Mouse (Mus musculus) spleen, adult 12 weeks (tissue): ENCODE measurements around the gene Slc25a39.
"Not testable (repeated sequence)": the region's sequence is repeated elsewhere in the genome, so short reads cannot be mapped to it uniquely, and the experiment has no call there.

Experiments used
- DNase-seq: peaks from one replicate; pipeline ENCODE4 v3.0.0; 2022; ENCODE audit warnings: low spot score

The Slc25a39 gene

DNA sequence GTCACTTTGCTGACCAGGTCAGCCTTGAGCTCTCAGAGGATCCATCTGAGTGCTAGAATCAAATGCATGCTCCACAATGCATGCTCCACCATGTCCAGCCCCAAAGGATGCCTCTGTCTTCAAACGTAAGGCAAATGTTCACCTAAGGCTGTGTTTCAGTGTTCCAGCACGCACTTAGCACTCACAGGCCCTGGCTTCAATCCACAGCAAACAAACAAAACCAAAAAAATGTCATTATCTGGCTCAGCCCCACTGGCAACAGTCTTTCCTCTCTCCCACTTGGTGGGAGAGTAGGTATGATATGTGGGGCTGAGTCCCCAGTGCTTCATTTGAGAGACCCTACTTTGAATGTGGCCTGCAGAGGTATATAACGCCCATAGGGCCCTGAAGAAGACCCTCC lies 3.3 kb upstream of the Slc25a39 start:
- DNase-seq: no peak

DNA sequence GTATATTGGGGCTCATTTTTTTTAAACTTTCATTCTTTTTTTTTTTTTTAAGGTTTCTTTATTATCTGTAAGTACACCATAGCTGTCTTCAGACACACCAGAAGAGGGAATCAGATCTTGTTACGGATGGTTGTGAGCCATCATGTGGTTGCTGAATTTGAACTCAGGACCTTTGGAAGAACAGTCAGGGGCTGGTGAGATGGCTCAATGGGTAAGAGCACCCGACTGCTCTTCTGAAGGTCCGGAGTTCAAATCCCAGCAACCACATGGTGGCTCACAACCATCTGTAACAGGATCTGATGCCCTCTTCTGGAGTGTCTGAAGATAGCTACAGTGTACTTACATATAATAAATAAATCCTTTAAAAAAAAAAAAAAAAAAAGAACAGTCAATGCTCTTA lies 2.6 kb upstream of the Slc25a39 start:
- not testable (repeated sequence) for DNase-seq

DNA sequence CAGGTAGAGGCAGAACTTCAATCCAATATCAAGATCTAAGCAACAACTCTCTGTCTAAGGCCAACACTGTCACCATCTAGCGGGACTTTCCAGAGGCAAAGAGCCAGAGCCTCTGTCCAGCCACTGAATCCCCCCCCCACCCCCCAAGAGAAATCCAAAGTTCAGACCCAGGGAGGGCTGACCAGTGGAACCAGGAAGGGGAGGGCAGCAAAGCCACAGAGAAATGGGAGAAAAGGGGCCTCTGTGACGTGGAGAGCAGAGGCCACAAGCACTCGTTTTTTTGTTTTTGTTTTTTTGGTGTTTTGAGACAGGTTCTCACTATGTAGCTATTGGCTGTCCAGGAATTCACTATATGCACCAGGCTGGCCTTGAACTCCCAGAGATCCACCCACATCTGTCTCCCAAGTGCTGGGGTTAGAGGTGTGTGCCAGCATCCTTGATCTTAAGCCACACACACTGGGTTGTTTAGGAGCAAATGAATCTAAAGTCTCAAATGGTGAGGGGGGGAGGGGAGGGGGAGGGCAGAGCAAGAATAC lies 2.1 kb upstream of the Slc25a39 start:
- no peak for DNase-seq

DNA sequence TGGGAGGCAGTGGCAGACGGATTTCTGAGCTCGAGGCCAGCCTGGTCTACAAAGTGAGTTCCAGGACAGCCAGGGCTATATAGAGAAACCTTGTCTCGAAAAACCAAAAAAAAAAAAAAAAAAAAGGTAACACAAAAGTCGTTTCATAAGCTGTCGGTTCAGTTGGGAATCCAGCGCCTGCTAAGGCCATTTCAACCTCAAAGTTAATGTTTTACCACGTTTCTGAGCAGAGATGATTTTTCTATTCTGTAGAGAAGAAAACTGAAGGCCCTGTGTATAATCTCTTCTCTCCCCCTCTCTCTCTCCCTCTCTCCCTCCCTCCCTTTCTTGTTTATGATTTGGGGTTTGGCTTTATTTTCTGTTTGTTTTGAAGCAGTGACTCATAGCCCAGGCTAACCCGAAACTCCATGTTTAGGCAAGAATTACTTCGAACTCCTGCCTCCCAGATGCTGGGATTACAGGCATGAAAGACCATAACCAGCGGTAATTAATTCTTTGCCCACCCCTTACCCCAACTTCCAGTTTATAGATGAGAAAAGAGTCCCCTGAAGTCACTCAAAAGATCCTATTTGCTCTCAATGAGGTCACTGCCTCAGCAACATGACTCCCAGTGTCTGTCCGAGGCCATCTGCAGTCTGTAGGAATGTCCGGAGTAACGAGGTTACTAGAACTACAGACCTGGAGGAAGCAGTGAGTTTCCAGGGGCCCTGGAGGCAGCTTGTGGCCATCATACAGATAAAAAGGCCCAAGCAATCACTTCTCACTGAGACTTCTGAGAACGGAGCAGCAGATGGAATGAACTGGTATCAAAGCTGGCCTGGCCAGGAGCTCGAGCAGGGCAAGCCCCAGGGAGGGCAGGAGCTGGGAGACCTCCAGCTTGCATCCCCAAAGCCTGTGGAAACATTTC lies 1.4 kb upstream of the Slc25a39 start:
- DNase-seq: no peak

DNA sequence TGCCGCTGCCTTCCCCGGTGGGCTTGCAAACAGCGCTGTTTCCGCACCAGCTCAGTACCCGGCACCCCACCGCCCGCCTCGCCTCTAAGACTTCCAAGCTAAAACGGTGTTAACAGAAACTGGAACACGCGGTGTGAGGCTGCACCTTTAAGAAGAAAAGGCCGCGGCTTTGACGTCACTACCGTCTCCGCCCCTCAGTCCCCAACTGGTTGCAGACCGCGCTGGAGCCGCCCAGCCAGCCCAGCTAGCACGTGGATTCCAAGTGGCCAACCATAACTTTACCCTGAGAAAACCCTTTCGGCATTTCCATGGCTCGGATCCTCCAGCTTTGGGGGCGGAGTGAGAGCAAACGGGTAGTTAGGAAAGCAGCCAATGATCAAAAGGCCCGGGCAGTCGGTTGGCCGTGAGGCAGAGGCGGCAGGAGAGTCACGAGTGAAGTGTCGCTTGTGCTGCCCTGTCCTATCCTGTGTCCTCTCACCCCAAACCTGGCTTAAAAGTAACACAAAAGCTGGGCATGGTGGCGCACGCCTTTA lies 664 bp upstream of the Slc25a39 start:
- DNase-seq: peak; percentile 94

DNA sequence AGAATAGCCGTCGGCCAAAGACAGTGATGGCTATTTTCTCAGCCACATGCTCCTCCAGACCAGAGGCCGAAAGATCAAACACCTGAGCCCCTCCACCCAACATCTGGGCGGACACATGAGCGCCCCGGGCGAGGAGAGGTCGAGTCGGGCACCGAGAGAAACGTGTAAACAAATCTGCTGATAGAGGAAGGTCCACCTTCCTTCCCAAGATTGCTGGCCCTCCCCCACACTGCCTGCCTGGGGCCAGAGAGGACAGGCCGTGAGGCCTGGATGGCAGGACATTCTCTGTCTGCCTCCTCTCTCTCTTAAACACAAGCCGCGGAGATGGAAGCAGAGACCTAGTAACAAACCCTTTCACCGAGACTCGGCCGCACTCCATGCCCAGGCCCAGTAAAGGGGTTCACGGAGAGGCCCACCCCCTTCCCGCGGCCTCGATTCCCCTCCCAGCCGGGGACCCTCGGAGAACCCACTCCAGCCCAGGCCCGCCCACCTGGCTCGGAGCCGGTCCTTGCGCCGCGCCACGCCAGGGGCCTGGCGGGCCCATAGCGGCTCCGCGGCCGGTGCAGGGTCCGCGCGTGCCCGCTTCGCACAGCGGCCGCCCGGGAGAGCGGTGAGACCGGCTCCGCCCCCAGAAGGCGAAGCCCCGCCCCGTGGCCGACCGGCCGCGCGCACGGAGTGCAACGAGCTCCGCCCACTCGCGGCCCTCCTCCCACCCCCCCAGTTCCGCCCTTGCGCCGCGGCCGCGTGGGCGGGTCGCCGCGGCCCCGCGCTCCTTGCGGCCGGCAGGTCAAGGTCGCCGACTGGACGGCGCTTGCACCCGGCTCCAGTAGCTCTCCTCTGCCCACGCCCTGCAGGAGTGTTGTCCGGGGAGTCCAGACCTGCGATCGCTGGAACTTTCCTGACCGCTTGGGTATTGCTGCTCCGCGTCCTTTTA lies 579 bp downstream of the Slc25a39 start:
- DNase-seq: peak; percentile 94

DNA sequence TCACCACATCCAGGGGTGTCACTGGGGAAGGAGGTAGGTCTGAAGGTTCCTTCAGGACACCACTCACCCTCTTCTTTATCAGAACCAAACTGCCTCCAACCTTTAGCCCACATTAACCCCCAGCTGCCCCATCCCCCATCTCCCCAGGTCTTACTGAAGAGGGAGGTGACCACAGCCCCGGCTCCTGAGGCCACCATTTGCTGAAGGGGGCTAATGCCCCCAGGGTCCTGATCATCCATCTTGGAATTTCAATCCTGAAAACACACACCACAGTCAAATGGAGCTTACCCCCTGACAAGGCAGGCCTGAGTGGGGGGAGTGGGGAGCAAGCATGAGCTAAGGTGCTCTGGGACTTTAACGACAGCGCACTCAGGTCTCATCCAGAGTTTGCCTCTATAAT lies 1.3 kb downstream of the Slc25a39 start:
- DNase-seq: no peak

DNA sequence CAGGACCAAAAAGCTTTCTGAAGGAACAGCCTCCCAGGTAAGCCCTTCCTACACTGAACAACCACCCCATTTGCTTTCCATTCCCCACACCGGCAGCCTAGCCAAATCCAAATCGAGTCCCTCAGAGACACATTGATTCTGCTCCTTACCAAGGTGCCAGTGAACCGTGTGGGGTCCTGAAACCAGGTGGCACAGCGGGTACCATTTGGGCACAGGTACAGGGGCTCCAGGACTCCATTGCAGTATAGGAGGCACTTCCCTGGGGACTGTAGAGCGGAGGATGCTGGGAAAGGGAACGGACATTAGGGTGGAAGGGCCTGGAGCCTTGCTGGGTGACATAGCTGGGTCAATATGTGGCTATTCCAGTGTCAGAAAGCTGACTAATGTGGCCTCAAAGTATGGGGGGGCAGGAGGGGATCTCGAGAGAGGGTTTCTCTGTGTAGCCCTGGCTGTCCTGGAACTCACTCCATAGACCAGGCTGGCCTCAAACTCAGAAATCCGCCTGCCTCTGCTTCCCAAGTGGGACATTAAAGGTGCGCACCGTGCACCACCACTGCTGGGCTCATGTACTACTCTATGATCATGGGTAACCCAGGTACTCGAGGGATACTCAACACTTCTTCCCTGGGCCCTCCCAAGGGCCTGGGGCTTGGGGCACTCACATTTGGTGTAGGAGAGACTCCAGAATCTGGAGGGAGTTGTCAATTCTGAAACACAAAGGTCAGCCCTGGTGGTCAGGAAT lies 2.0 kb downstream of the Slc25a39 start:
- no peak for DNase-seq

DNA sequence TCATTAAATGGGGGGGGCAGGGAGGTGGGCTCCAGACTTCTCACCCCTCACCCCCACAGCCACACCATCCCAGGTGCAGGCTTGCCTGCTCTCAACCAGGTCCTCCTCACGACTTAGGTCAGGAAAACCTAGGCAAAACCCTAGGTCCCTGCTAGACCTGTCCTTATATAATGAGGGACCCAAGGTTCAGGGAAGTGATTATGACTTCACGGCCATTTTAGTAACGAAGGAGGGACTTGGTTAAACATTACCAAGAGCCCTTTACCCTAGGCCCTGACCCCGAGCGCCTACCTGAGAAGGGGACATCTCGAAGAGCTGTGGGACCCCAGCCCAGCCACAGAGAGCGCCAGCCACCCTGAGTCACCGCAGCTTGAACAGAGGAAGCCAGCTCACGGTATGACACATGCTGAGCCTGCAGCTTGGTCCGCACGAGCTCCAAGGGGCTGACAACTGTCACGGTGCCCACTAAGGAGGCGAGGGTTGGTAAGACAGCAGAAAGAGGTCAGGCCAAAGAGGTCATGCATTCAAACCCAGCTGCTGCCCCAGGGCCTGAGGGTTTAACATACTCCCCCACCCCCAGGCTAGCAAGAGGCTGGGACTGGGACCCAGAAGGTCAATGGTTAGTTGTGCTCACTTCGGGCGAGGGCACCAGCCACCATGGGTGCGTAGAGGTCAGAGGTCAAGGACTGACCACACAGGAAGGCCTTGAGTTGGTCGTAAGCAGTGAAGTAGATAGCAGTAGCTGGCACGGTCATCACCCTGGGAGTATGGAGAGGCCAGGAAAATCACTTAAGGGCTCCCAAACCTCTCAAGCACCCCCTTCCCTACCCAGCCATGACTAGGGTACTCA lies 3.4 kb downstream of the Slc25a39 start:
- DNase-seq: no peak

DNA sequence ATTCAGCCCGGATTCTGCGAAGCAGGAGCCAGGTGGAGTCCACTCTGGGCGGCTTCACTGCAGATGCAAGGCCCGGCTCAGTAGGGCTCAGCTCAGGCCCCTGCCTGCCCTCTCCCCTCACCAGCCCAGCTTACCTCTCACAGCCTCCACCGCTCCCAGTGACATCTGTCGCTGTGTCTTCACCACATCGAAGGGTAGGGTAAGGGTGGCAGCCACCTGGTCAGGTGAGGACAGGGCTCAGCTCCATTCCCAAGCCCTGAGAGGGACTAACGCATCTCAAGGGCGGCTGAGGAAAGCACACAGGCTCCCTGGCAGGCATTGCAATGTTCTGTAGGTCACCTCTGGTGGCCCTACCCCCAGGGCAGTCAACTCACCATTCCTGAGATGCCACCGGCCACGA lies 4.1 kb downstream of the Slc25a39 start:
- DNase-seq: no peak

DNA sequence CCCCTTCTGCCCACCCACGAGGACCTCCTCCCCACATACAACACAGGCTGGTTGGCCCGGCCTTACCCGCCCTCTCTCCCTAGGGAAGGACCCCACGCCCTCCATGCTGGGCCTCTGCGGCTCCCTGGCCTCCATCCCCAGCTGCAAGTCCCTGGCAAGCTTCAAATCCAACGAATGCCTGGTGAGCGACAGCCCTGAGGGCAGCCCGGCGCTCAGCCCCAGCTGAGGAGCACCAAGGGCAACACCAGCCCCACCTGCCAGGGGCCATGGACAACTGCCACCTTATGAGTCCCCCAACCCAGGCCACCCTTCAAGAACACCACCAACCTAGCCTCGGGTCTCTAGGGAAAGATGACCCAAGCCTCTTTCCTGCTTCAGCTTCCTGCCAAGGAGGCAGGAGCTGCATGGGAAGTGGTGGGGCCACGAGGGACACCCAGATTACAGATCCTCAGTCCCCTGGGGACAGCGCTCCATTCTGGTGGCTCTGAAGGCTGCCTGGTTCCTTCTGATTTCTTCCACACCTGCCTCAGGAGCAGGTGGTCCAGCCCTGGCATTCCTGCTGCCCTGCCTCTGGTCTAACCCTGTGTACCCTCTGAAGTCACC lies 5.7 kb downstream of the Slc25a39 start:
- DNase-seq: no peak

DNA sequence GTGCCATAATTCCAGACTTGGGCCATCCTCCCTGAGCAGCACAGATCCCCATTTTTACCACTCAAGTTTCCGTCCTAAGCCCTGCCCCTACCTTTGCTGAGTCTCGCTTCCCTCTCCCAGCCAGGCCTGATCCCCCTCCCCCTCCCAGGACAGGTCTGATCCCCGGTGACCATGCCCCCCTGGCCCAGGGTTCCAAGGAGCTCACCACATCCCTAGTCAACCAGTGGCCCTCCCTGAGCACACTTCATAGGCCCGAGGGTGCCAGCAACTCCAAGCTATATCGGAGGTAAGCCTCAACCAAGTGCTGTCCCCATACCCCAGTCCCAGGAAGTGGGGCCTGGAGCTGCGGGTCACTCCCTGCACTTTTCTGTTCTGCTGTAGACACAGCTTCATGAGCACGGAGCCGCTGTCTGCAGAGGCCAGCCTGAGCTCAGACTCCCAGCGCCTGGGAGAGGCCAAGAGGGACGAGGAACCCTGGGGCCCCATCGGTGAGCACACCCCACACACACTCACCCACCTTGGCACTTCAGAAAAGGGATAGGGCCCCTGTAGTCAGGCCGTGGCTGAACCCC lies 7.1 kb downstream of the Slc25a39 start:
- DNase-seq: no peak

DNA sequence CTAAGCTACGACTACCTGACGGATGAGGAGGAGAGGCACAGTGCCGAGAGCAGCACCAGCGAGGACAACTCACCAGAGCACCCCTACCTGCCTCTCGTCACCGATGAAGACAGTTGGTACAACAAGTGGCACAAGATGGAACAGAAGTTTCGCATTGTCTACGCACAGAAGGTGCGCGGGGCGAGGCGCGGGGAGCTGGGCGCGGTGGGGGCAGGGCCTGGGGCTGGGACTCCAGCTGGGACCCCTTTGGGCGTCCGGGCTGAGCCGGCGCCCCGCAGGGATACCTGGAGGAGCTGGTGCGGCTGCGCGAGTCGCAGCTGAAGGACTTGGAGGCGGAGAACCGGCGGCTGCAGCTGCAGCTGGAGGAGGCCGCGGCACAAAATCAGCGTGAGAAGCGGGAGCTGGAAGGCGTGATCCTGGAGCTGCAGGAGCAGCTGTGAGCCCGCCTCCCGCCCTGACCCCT lies 8.1 kb downstream of the Slc25a39 start:
- DNase-seq: no peak

DNA sequence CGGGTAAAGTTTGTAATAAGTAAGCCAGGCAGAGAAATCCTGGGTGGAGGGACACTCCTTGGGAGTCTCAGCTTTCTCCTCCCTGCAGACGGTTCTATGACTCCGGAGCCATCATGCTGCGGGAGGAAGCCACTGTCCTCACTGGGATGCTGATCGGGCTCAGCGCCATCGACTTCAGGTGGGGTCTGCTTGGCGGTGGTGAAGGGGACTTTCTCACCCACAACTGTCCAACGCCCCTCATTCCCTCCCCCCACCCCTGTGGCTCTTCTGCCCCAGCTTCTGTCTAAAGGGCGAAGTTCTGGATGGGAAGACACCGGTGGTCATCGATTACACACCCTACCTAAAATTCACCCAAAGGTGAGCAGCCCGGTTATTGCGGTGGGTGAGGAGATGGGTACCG lies 8.6 kb downstream of the Slc25a39 start:
- no peak for DNase-seq

DNA sequence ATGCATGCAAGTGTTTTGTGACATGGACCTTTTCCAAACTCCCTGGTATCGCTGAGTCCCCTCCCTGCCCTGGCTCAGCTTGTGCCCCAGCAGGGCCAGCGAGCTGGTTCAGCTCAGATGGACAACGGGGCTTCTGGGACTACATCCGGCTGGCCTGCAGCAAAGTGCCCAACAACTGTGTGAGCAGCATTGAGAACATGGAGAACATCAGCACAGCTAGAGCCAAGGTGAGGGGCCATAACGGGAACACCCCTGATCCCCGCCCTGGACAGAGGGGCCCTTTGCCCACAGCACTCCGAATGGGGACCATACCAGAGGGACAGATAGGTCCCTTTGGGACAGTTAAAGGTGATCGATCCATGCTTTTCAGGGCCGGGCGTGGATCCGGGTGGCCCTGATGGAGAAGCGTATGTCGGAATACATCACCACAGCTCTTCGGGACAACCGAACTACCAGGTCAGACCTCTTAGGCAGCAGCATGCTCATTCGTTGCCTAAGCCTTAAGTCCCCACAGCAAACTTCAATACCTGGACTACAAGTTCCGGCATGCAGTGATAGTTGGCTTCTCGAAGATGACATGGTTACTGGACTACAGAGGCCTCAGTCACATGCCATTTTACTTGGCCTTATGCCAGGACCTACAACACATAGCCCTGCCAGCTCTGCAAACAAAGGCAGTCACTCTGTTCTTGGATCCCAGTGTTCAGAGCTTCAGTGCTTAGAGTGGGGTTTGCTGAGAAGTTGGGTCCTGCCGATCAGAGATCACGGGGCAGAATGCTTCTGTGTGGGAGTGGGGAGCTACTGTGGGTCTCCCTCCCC lies 9.5 kb downstream of the Slc25a39 start:
- no peak for DNase-seq

DNA sequence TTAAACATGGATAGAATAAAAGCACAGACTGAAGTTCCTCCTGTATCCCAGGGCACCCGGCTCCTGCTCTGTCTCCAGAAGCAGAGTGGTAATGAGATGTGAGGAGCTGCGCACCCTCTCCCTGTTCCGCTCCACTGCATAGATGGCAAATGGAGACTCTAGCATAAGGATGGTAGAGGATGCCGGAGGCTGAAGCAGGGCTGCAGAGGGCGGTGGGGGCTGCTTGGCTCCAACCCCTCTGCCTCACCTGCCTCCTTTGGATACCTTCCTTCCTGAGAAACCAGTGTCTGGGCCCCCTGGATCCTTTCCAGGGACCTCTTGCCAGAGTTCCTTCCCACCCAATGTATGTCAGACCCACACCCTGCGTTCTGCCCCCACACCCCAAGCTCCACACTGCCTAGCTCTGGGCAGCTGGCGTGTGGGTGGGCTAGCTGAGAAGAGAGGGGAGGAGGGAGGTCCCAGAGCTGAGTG lies 11.0 kb downstream of the Slc25a39 start:
- DNase-seq: no peak

DNA sequence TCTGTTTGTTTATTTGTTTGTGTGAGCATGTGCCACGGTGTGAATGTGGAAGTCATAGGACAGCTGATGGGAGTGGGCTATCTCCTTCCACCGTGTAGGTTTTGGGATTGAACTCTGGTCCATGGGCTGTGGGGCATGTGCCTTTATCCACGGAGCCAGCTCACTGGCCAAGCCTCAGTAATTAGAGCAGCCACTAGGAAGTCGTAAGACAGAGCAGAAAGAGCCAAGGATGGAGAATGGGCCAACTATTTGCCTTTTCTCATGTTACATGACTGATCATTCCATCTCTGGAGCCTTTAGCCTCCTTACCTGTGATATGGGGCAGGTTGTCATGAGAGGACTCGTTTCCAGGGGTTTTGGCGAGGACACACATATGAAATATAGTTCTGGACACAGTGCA lies 11.5 kb downstream of the Slc25a39 start:
- DNase-seq: no peak

DNA sequence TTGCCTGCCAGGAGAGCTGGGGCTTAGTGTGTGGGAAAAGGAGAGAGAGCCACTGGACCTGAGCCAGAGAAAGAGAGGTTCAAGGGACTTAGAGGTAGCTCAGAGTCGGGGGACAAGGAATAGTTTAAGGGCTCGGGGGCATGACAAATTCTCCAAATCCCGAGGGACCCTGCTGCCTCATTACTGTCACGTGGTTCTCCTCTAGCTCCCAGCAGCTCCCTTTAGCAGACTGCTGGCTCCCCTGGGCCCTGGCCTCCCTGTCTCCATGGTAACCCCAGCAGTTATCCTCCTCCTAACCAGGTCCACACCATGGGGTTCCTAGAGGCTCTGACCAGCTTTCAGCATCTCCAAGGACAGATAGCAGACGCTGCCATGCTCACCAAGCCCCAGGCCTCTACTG lies 12.5 kb downstream of the Slc25a39 start:
- no peak for DNase-seq
